In the genomic region with DNA sequence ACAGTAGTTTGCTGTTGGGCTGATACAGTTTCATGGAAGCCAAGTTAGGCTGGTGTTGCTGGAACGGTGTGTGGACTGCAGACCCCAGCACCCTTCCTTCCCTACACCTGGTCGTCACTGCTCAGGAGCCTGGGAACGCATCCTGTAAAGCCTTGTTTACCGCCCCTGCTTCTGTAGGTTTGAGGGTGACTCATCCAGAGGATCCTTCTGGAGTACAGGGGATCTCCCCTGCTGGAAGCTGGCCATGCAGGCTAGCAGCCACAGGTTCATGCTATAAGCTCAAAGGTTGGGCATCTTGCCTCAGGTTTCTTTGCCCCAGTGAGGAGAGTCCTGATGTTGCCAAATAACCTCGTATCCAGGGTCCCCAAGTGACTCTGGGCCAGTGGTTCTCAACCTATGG, we compare ENCODE assay signal across 17 mouse cellular contexts.
A peak's percentile ranks its signal among the peaks of the same experiment; 100 is the strongest.
DNase-seq lines count a peak whose midpoint lies in the region; ATAC-seq lines count a peak whose summit lies in the region.
"Had no signal": no experiment of that assay in that cellular context is flagged by ENCODE, and none has a peak within 500 bp of the region (broad histone marks: within the 10 kb centered on the region; RNA-seq: fewer than 3 reads in every experiment).

No protein-coding gene starts in this region.

- H3K4me2 ChIP-seq in embryonic facial prominence, embryonic 14.5 days (ENCODE audit: low read depth, low read length), result no peak overlapping the region
- H3K4me2 ChIP-seq in heart, embryonic 16.5 days (ENCODE audit: low read depth, low read length), result no peak overlapping the region
- H3K4me2 ChIP-seq in forebrain, embryonic 15.5 days (replicated peaks), result no peak overlapping the region
- no peak overlapping the region for H3K4me2 ChIP-seq in midbrain, embryonic 11.5 days
- H3K4me2 ChIP-seq: embryonic facial prominence, embryonic 15.5 days; midbrain, embryonic 12.5 days had no signal

- DNase-seq in embryonic facial prominence, embryonic 14.5 days (ENCODE audit: low spot score), result no peak
- no peak for DNase-seq in embryonic facial prominence, embryonic 10.5 days (ENCODE audit: low spot score)
- no peak for DNase-seq in heart, postnatal 25 days (ENCODE audit: low spot score)
- peak; percentile 44 for DNase-seq in 3134 (ENCODE audit: extremely low read depth, insufficient read length, low spot score)
- DNase-seq in frontal cortex, postnatal 14 days (ENCODE audit: low spot score in 2 of 2), result no peak
- no peak for DNase-seq in midbrain, embryonic 11.5 days (ENCODE audit: low spot score, missing footprints)
- DNase-seq: B cell, adult 2 months; gastrocnemius, postnatal 36 days; lung, postnatal 14 days; retina, postnatal 1 day; thymus, postnatal 4 days had no signal

- 0 out of 2 replicates have a peak, but pooled peaks have one; percentile 12 for ATAC-seq in embryonic facial prominence, embryonic 14.5 days (ENCODE audit: low read depth)
- ATAC-seq in heart, embryonic 16.5 days (replicated peaks; ENCODE audit: extremely low read depth, insufficient read depth, low FRiP score), result no peak
- no peak; the same call in 1 of the 2 replicates for ATAC-seq in forebrain, embryonic 15.5 days (replicated peaks)
- ATAC-seq in midbrain, embryonic 11.5 days (ENCODE audit: low FRiP score), result no peak
- ATAC-seq: inflammation-experienced regulatory T-cells, adult 6 months had no signal

- H3K4me3 ChIP-seq in embryonic facial prominence, embryonic 14.5 days (ENCODE audit: low read depth, low read length), result no peak overlapping the region
- H3K4me3 ChIP-seq in embryonic facial prominence, embryonic 10.5 days, result no peak overlapping the region
- no peak overlapping the region for H3K4me3 ChIP-seq in heart, embryonic 16.5 days (ENCODE audit: low read length)
- H3K4me3 ChIP-seq in forebrain, embryonic 15.5 days, result no peak overlapping the region
- H3K4me3 ChIP-seq in midbrain, embryonic 11.5 days (ENCODE audit: low read depth, low read length), result no peak overlapping the region
- H3K4me3 ChIP-seq: embryonic facial prominence, embryonic 15.5 days; midbrain, embryonic 12.5 days had no signal

- 70% methylated on average over 5 of the region's 5 CpGs for WGBS in embryonic facial prominence, embryonic 14.5 days
- 87% methylated on average over 5 of the region's 5 CpGs for WGBS in embryonic facial prominence, embryonic 10.5 days
- 70% methylated on average over 5 of the region's 5 CpGs for WGBS in heart, embryonic 16.5 days
- WGBS in forebrain, embryonic 15.5 days, result 75% methylated on average over 5 of the region's 5 CpGs
- 85% methylated on average over 5 of the region's 5 CpGs for WGBS in midbrain, embryonic 11.5 days

- H3K27me3 ChIP-seq in embryonic facial prominence, embryonic 14.5 days (replicated peaks; ENCODE audit: control insufficient read depth, insufficient read depth, low read length), result no peaks in the 10 kb centered on the region
- no peaks in the 10 kb centered on the region for H3K27me3 ChIP-seq in embryonic facial prominence, embryonic 10.5 days (replicated peaks; ENCODE audit: low read depth, poor library complexity, severe bottlenecking)
- no peaks in the 10 kb centered on the region for H3K27me3 ChIP-seq in heart, embryonic 16.5 days (ENCODE audit: control insufficient read depth, insufficient read depth, low read length)
- no peaks in the 10 kb centered on the region for H3K27me3 ChIP-seq in forebrain, embryonic 15.5 days
- H3K27me3 ChIP-seq in midbrain, embryonic 11.5 days (ENCODE audit: control insufficient read depth, insufficient read depth, low read length), result no peaks in the 10 kb centered on the region
- H3K27me3 ChIP-seq: embryonic facial prominence, embryonic 15.5 days; midbrain, embryonic 12.5 days had no signal

- intact Hi-C loops in heart, postnatal 25 days (cut with DNase I), result no loop called here

- no peak overlapping the region for H3K9ac ChIP-seq in embryonic facial prominence, embryonic 14.5 days (ENCODE audit: low read depth, low read length)
- H3K9ac ChIP-seq in heart, embryonic 16.5 days (ENCODE audit: low read length), result 0 out of 2 replicates have a peak overlapping the region, but pooled peaks have one; percentile 6
- H3K9ac ChIP-seq in forebrain, embryonic 15.5 days (replicated peaks), result no peak overlapping the region
- H3K9ac ChIP-seq in midbrain, embryonic 11.5 days (ENCODE audit: low read length), result no peak overlapping the region
- H3K9ac ChIP-seq: embryonic facial prominence, embryonic 15.5 days; liver, embryonic 14.5 days; midbrain, embryonic 12.5 days had no signal

- H3K36me3 ChIP-seq in embryonic facial prominence, embryonic 14.5 days (ENCODE audit: control insufficient read depth, insufficient read depth, low read length), result no peaks in the 10 kb centered on the region
- no peaks in the 10 kb centered on the region for H3K36me3 ChIP-seq in embryonic facial prominence, embryonic 10.5 days (replicated peaks)
- H3K36me3 ChIP-seq in heart, embryonic 16.5 days (ENCODE audit: control insufficient read depth, insufficient read depth), result no peaks in the 10 kb centered on the region
- no peaks in the 10 kb centered on the region for H3K36me3 ChIP-seq in forebrain, embryonic 15.5 days
- H3K36me3 ChIP-seq in midbrain, embryonic 11.5 days (ENCODE audit: control insufficient read depth, insufficient read depth, low read length), result no peaks in the 10 kb centered on the region
- H3K36me3 ChIP-seq: embryonic facial prominence, embryonic 15.5 days; midbrain, embryonic 12.5 days had no signal

- peaks cover 8% of the 10 kb centered on the region; the same call in 1 of the 2 replicates for H3K4me1 ChIP-seq in embryonic facial prominence, embryonic 14.5 days (ENCODE audit: control insufficient read depth, insufficient read depth, low read length)
- H3K4me1 ChIP-seq in embryonic facial prominence, embryonic 10.5 days, result peaks cover 20% of the 10 kb centered on the region
- peaks cover 21% of the 10 kb centered on the region for H3K4me1 ChIP-seq in heart, embryonic 16.5 days (ENCODE audit: control insufficient read depth, insufficient read depth, low read length)
- H3K4me1 ChIP-seq in forebrain, embryonic 15.5 days, result peaks cover 21% of the 10 kb centered on the region
- H3K4me1 ChIP-seq in midbrain, embryonic 11.5 days (ENCODE audit: control insufficient read depth, insufficient read depth, low read length), result no peaks in the 10 kb centered on the region

- no peak overlapping the region for H3K27ac ChIP-seq in embryonic facial prominence, embryonic 14.5 days (replicated peaks; ENCODE audit: low read depth, low read length)
- no peak overlapping the region for H3K27ac ChIP-seq in embryonic facial prominence, embryonic 10.5 days (replicated peaks)
- H3K27ac ChIP-seq in heart, embryonic 16.5 days (ENCODE audit: low read length), result peak overlapping the region; percentile 78
- peak overlapping the region; percentile 39 for H3K27ac ChIP-seq in forebrain, embryonic 15.5 days (replicated peaks)
- H3K27ac ChIP-seq in midbrain, embryonic 11.5 days (ENCODE audit: low read depth, low read length), result no peak overlapping the region
- H3K27ac ChIP-seq: embryonic facial prominence, embryonic 15.5 days; liver, embryonic 14.5 days; midbrain, embryonic 12.5 days had no signal

- no peaks in the 10 kb centered on the region for H3K9me3 ChIP-seq in embryonic facial prominence, embryonic 14.5 days (ENCODE audit: control insufficient read depth, low read length)
- H3K9me3 ChIP-seq in embryonic facial prominence, embryonic 10.5 days, result no peaks in the 10 kb centered on the region
- H3K9me3 ChIP-seq in heart, embryonic 16.5 days (replicated peaks; ENCODE audit: control insufficient read depth, low read length), result no peaks in the 10 kb centered on the region
- no peaks in the 10 kb centered on the region for H3K9me3 ChIP-seq in forebrain, embryonic 15.5 days
- H3K9me3 ChIP-seq in midbrain, embryonic 11.5 days (ENCODE audit: control insufficient read depth, low read length), result no peaks in the 10 kb centered on the region
- H3K9me3 ChIP-seq: embryonic facial prominence, embryonic 15.5 days; midbrain, embryonic 12.5 days had no signal

Comparison
In these comparisons a context has a peak if more than half of its experiments do, and no peak if none do; other contexts are left out.
1. H3K27ac ChIP-seq: peak in heart, embryonic 16.5 days (single experiment) and forebrain, embryonic 15.5 days (single experiment); none in embryonic facial prominence, embryonic 14.5 days (single experiment), embryonic facial prominence, embryonic 10.5 days (single experiment) and midbrain, embryonic 11.5 days (single experiment).